Mouse (Mus musculus) ZHBTc4 (cell line): ENCODE results near the gene Slc10a7.

ENCODE experiments used
- DNase-seq: peaks from one replicate; pipeline ENCODE4 v3.0.0-alpha.2; 2011; ENCODE audit warnings: low read depth, low spot score

Gene Slc10a7

GRCm38 (mm10) chr8:78545153-78545817 lies 36.1 kb downstream of the Slc10a7 start:
- peak; percentile 38 for DNase-seq

- DNase-seq = no peak
Observed at GRCm38 (mm10) chr8:78549971-78550751, 41.0 kb downstream of the Slc10a7 start.

GRCm38 (mm10) chr8:78550752-78551134 lies 41.6 kb downstream of the Slc10a7 start:
- DNase-seq = no peak

- DNase-seq = no peak
Observed at GRCm38 (mm10) chr8:78555817-78556216, 46.7 kb downstream of the Slc10a7 start.

GRCm38 (mm10) chr8:78556773-78557434 lies 47.8 kb downstream of the Slc10a7 start:
- DNase-seq = peak; percentile 69

GRCm38 (mm10) chr8:78561620-78562019 lies 52.5 kb downstream of the Slc10a7 start:
- DNase-seq = peak; percentile 70

- no peak for DNase-seq
Observed at GRCm38 (mm10) chr8:78563466-78564058, 54.4 kb downstream of the Slc10a7 start.

- no peak for DNase-seq
Observed at GRCm38 (mm10) chr8:78564200-78564599, 55.1 kb downstream of the Slc10a7 start.

GRCm38 (mm10) chr8:78568196-78568595 lies 59.0 kb downstream of the Slc10a7 start:
- DNase-seq = no peak

- DNase-seq = no peak
Observed at GRCm38 (mm10) chr8:78571528-78571927, 62.4 kb downstream of the Slc10a7 start.

- DNase-seq = no peak
Observed at GRCm38 (mm10) chr8:78574207-78574606, 65.1 kb downstream of the Slc10a7 start.

- DNase-seq = no peak
Observed at GRCm38 (mm10) chr8:78577569-78577968, 68.4 kb downstream of the Slc10a7 start.

GRCm38 (mm10) chr8:78578036-78578435 lies 68.9 kb downstream of the Slc10a7 start:
- peak; percentile 65 for DNase-seq

- peak; percentile 79 for DNase-seq
Observed at GRCm38 (mm10) chr8:78584011-78584776, 75.0 kb downstream of the Slc10a7 start.

- peak; percentile 43 for DNase-seq
Observed at GRCm38 (mm10) chr8:78584863-78585262, 75.7 kb downstream of the Slc10a7 start.

- peak; percentile 38 for DNase-seq
Observed at GRCm38 (mm10) chr8:78595481-78595908, 86.3 kb downstream of the Slc10a7 start.

- DNase-seq = no peak
Observed at GRCm38 (mm10) chr8:78598237-78598636, 89.1 kb downstream of the Slc10a7 start.

GRCm38 (mm10) chr8:78603084-78603483 lies 93.9 kb downstream of the Slc10a7 start:
- no peak for DNase-seq

GRCm38 (mm10) chr8:78604426-78604825 lies 95.3 kb downstream of the Slc10a7 start:
- DNase-seq = no peak

GRCm38 (mm10) chr8:78609301-78609700 lies 100.2 kb downstream of the Slc10a7 start:
- peak; percentile 49 for DNase-seq

- DNase-seq = no peak
Observed at GRCm38 (mm10) chr8:78611019-78611418, 101.9 kb downstream of the Slc10a7 start.
